Mouse (Mus musculus): ENCODE measurements around the gene Cfap161.

DNA sequence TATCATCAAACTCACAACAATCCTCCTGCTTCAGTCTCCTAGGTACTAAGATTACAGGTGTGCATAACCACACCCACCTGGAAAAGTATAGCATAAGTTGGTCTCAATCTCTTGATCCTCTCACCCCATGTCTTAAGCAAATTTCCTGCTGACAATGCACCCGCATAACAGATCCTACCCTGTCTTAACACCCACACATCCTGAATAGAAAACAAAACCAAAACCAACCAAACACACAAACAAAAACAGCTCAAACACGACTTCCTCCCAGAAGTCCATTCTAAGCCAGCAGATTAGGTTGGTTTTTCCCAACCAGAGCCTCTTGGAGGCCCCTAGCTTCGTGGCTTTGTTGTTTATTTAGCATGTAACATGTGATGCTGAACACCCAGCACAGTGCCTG, 52.0 kb downstream of the Cfap161 start:
- TF ChIP-seq POLR2A (IDR thresholded peaks at IDR 0.05; ENCODE audit: borderline replicate concordance, extremely low read depth, insufficient read depth, insufficient read length, poor library complexity, severe bottlenecking), result no peak
- TF ChIP-seq CTCF (IDR thresholded peaks at IDR 0.05; ENCODE audit: borderline replicate concordance, extremely low read depth, insufficient read depth, insufficient read length), result no peak

All from brain, embryonic 14.5 days (tissue).